Mouse (Mus musculus) myocyte (in vitro differentiated cells): ENCODE data around the gene Enpp3.

Source experiments
- CEBPB ChIP-seq: IDR thresholded peaks from 2 replicates; pipeline ENCODE4 v1.6.1; 2011; ENCODE audit warnings: mild to moderate bottlenecking, moderate library complexity; ENCODE audit not compliant: poor library complexity, insufficient read depth, severe bottlenecking
- E2F4 ChIP-seq: IDR thresholded peaks from one replicate; pipeline ENCODE4 v1.6.1; 2011; ENCODE audit warnings: mild to moderate bottlenecking, control low read depth, moderate library complexity; ENCODE audit not compliant: insufficient read depth
- MAX ChIP-seq: IDR thresholded peaks from one replicate; pipeline ENCODE4 v1.6.1; 2011; ENCODE audit warnings: low read depth, mild to moderate bottlenecking, control low read depth
- POLR2A ChIP-seq: IDR thresholded peaks from one replicate; pipeline ENCODE4 v1.6.1; 2011; ENCODE audit warnings: low read depth, mild to moderate bottlenecking, control low read depth, moderate library complexity; ENCODE audit not compliant: insufficient read length
- POLR2AphosphoS2 ChIP-seq: IDR thresholded peaks from one replicate; pipeline ENCODE4 v1.6.1; 2011; ENCODE audit warnings: low read depth, control low read depth; ENCODE audit not compliant: insufficient read length
- REST ChIP-seq: IDR thresholded peaks from one replicate; pipeline ENCODE4 v1.6.1; 2011; ENCODE audit warnings: mild to moderate bottlenecking, control low read depth, moderate library complexity; ENCODE audit not compliant: insufficient read depth, insufficient read length
- SRF ChIP-seq: IDR thresholded peaks from one replicate; pipeline ENCODE4 v1.6.1; 2011; ENCODE audit warnings: low read depth; ENCODE audit not compliant: control insufficient read depth, insufficient read length
- TCF12 ChIP-seq: IDR thresholded peaks from one replicate; pipeline ENCODE4 v1.6.1; 2011; ENCODE audit warnings: mild to moderate bottlenecking, control low read depth; ENCODE audit not compliant: poor library complexity, insufficient read depth, severe bottlenecking
- USF1 ChIP-seq: IDR thresholded peaks from one replicate; pipeline ENCODE4 v1.6.1; 2011; ENCODE audit warnings: low read depth, mild to moderate bottlenecking, control low read depth, moderate library complexity

DNA sequence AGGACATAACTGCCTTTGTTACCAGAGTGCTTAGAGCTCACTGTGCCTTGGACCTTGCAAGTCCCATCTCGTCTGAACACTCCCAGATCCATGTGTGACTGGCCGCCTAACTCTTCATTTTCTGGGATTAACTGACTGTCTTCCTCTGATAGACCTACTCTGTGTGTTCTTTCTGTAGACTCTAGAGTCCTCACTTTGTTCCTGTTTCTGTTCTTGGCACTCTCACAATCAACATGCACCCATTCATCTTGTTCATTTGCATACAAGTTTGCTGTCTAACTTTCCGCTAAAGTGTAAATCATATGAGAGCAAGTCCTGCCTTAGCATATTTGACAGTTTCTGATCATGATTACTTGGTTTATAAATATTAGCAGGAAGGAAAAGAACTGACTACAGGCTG, 79.4 kb downstream of the Enpp3 start:
- no peak for TF ChIP-seq POLR2A
- no peak for TF ChIP-seq REST
- no peak for TF ChIP-seq USF1
- no peak for TF ChIP-seq CEBPB
- no peak for TF ChIP-seq SRF
- TF ChIP-seq MAX, result no peak
- TF ChIP-seq POLR2AphosphoS2, result no peak
- TF ChIP-seq TCF12, result no peak
- no peak for TF ChIP-seq E2F4
